Mouse (Mus musculus) forebrain, embryonic 10.5 days (tissue): ENCODE measurements around the gene Pga5. TPM values are rescaled to one million over a fixed set of nuclear protein-coding genes. Genes with fewer than 3 reads are reported as not detected.

Experiments
- DNase-seq: peaks from one replicate; pipeline ENCODE4 v3.0.0-alpha.2; 2017; ENCODE audit warnings: low spot score; ENCODE audit errors: extremely low spot score
- H3K27ac ChIP-seq: fragments of 300-500 bp; sonication (generic); 2 replicates; pipeline ENCODE4 v1.5.1; 2016; ENCODE audit warnings: mild to moderate bottlenecking
- H3K27me3 ChIP-seq: fragments of 300-500 bp; sonication (generic); 2 replicates; pipeline ENCODE4 v1.6.1; 2016; ENCODE audit warnings: mild to moderate bottlenecking; ENCODE audit not compliant: poor library complexity, severe bottlenecking
- H3K36me3 ChIP-seq: fragments of 300-500 bp; sonication (generic); replicated peaks from 2 replicates; pipeline ENCODE4 v1.6.1; 2016; ENCODE audit warnings: mild to moderate bottlenecking, moderate library complexity
- H3K4me1 ChIP-seq: fragments of 300-500 bp; sonication (generic); 2 replicates; pipeline ENCODE4 v1.6.1; 2016
- H3K4me3 ChIP-seq: fragments of 300-500 bp; sonication (generic); 2 replicates; pipeline ENCODE4 v1.5.1; 2016; ENCODE audit warnings: mild to moderate bottlenecking, moderate library complexity
- H3K9me3 ChIP-seq: fragments of 300-500 bp; sonication (generic); 2 replicates; pipeline ENCODE4 v1.6.1; 2016; ENCODE audit warnings: mild to moderate bottlenecking, moderate library complexity
- WGBS: fragments of 180-500 bp; shearing (Covaris S2); methylation state at CpG from one replicate; pipeline ENCODE4 v1.1.7; 2016; 5-methylcytosine and 5-hydroxymethylcytosine counted together
- polyA plus RNA-seq: library from polyadenylated mRNA; unstranded; fragments of >200 nt; fragmentation: Nextera tagmentation; extraction: Ambion mirVana; gene quantifications from 2 replicates; pipeline ENCODE4 v1.2.1, GENCODE M21; 2016

Gene Pga5
- polyA plus RNA-seq, 1 experiment from 2014 or later: not detected

DNA sequence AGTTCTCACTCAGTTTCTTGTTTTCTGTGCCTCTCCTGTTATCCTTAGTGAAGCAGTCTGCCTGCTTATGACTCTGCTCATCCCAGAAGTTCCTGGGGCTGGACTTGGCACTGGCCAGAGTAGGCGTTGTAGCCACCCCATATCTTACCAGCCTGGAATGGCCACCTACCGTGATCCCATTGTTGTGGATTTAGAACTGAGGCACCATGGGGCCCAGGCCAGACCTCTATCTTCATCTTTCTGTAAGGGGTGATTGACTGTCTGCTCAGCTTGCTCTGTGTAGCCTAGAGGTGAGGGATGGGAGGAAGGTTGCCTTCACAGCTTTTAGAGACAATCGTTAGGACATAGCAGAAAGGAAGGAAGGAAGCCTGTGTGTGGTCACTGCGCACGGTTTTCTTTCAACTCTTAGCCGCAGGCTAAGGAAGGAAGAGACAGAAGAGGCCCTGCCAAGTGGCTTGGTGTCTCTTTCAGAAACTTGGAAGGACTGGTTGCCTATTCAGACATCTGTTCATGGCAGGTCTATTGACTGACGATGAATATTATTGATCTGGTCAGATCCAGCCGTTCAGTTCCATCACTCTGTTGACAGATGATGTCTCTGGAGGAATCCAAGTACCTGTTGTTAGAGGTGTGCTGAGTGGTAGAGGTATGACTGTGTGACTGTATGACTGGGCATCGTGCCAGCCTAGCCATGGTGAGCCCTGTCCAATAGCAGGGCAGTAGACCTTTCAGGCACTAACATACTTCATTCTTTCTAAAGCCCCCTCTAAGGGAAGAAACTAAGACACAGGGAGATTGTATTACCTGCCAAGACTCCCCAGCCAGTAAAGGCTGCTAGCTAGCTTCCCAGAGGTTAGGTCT, 20.5 kb upstream of the Pga5 start:
- Histone ChIP-seq H3K27me3 (no peaks in the 10 kb centered on the region), H3K36me3 (no peaks in the 10 kb centered on the region), H3K9me3 (no peaks in the 10 kb centered on the region), H3K4me1 (peaks cover 65% of the 10 kb centered on the region), H3K27ac (peak overlapping the region; percentile 40), H3K4me3 (no peak overlapping the region)
- 80% methylated on average over 9 of the region's 9 CpGs for WGBS
- no peak for DNase-seq

GRCm38 (mm10) chr19:10695801-10696200, 17.9 kb upstream of the Pga5 start:
- no peak for DNase-seq
- H3K9me3 ChIP-seq: no peaks in the 10 kb centered on the region
- peak overlapping the region; percentile 71 for H3K27ac ChIP-seq
- peaks cover 53% of the 10 kb centered on the region for H3K4me1 ChIP-seq
- no peaks in the 10 kb centered on the region for H3K27me3 ChIP-seq
- H3K4me3 ChIP-seq: no peak overlapping the region
- H3K36me3 ChIP-seq: no peaks in the 10 kb centered on the region
- WGBS: 33% methylated on average over 7 of the region's 7 CpGs

DNA sequence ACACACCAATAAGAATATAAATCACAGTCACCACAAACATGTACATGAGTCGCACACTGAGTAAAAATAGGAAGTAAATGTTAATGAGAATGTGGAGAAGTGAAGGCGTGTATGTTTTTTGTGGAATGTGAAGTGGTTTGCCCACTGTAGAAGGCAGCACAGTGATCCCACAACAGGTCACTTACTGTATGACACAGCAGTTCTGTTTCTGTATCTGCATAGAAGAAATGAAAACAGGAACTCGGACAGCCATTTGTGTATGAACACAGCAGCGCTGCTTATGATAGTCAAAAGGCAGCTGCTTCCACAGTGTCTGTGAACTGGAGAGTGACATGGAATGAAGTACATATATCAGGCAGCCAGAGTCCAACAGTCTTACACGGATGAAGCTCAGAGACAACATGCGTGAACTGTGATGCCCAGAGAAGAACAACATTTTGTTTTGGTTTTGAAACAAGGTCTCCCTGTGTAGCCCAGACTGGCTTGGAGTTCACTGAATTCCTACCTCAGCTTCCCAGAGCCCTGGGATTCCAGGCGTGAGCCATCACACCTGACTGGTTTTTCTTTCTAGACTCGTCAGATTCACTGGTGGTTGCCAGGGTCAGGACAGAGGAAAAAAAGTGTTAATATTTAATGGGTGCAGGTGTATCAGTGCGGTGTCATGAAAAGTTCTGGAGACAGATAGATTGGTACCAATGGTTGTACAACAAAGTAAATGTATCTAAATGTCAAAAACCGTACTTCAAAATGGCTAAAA, 16.2 kb upstream of the Pga5 start:
- DNase-seq: no peak
- Histone ChIP-seq H3K4me3 (no peak overlapping the region), H3K36me3 (no peaks in the 10 kb centered on the region), H3K4me1 (peaks cover 53% of the 10 kb centered on the region), H3K9me3 (no peaks in the 10 kb centered on the region), H3K27me3 (no peaks in the 10 kb centered on the region), H3K27ac (no peak overlapping the region)
- 91% methylated on average over 10 of the region's 10 CpGs for WGBS

- Histone ChIP-seq H3K27me3 (no peaks in the 10 kb centered on the region), H3K9me3 (no peaks in the 10 kb centered on the region), H3K36me3 (no peaks in the 10 kb centered on the region), H3K4me3 (no peak overlapping the region), H3K27ac (no peak overlapping the region), H3K4me1 (peaks cover 46% of the 10 kb centered on the region)
- DNase-seq: no peak
- WGBS: 90% methylated on average over 4 of the region's 4 CpGs
Measured at GRCm38 (mm10) chr19:10692361-10692760, 14.5 kb upstream of the Pga5 start.

DNA sequence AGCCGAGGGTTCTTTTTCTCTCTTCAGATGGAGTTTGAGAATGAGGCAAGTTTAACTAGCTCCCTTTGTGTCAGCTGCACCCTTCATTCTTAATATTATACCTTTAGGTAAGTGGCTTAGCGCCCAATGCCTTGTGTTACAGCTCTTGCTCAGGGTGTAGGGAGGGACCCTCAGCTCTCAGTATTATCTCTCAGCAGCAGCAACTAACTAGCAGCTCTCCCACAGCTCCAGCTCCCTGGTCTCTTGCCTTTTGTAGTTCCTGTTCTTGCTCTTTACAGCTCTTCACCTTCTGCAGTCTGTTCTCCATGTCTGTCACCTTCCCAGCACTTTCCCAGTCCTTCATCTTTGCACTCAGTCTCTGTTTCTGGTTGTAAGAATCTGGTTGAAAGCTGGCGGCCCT, 13.8 kb upstream of the Pga5 start:
- Histone ChIP-seq H3K4me1 (peaks cover 42% of the 10 kb centered on the region), H3K27me3 (no peaks in the 10 kb centered on the region), H3K36me3 (no peaks in the 10 kb centered on the region), H3K4me3 (no peak overlapping the region), H3K9me3 (no peaks in the 10 kb centered on the region), H3K27ac (no peak overlapping the region)
- WGBS: 73% methylated on average over 3 of the region's 3 CpGs
- DNase-seq: no peak

- no peak overlapping the region for H3K4me3 ChIP-seq
- WGBS: 94% methylated on average over 4 of the region's 4 CpGs
- DNase-seq: no peak
- H3K9me3 ChIP-seq: no peaks in the 10 kb centered on the region
- H3K4me1 ChIP-seq: peaks cover 39% of the 10 kb centered on the region
- no peaks in the 10 kb centered on the region for H3K27me3 ChIP-seq
- no peak overlapping the region for H3K27ac ChIP-seq
- no peaks in the 10 kb centered on the region for H3K36me3 ChIP-seq
Measured at GRCm38 (mm10) chr19:10691121-10691520, 13.2 kb upstream of the Pga5 start.

DNA sequence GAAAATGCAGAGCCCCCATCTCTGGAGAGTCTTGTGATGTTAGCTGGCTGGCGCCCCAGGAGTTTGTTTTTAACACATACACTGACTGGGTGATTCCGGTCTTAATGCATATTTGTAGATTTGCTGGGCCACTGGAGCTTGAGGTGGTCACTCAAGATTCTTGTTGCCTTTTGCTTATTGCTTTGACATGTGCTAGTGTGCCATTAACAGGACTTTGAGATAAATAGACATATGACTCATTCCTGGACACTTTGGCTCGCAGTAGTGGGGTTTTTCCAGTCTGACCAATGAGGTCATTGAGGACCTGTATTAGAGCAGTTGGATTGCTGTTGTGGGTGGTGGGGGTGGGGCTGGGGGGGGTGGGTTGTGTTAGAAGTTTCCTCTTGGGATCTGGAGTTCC, 12.5 kb upstream of the Pga5 start:
- H3K36me3 ChIP-seq: no peaks in the 10 kb centered on the region
- no peak for DNase-seq
- WGBS: 91% methylated on average over 3 of the region's 3 CpGs
- H3K9me3 ChIP-seq: no peaks in the 10 kb centered on the region
- H3K4me3 ChIP-seq: peak overlapping the region; percentile 71; the same call in 1 of the 2 replicates
- no peak overlapping the region for H3K27ac ChIP-seq
- no peaks in the 10 kb centered on the region for H3K27me3 ChIP-seq
- H3K4me1 ChIP-seq: peaks cover 31% of the 10 kb centered on the region

DNA sequence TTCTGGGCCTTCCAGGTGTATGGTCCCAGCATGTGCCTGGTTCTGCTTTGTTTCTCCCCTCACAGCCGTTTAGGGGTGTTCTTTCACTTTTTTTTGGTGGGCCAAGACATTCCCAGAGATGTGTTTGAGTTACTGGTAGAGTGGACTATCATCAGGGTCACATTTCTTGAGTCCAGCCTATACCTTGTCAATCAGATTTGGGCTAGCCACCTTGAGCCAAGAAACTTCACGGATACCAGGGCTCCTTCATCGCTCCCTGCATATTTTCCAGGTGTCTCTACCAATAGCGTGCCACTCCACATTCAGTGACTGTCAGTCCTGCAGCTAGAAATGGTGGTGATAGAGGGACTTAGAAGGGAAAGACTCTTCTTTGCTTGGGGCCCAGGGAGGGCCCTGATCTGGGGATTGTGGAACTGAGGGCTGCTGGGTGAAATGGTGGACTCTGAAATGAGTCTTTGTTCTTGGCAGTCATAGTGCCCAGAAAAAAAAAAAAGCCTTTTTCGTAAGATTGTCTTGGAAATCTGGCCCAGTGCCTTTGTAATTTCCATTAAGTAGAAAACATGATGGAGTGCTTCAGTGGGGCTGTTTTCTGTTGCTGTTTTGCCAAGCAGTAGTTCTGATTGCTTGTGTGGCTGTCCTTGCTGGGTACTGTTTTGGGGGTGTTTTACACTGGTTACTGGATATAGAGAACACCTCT, 11.7 kb upstream of the Pga5 start:
- no peak for DNase-seq
- H3K27me3 ChIP-seq: no peaks in the 10 kb centered on the region
- H3K27ac ChIP-seq: peak overlapping the region; percentile 96
- H3K4me1 ChIP-seq: peaks cover 28% of the 10 kb centered on the region
- 71% methylated on average over 5 of the region's 5 CpGs for WGBS
- no peaks in the 10 kb centered on the region for H3K9me3 ChIP-seq
- H3K4me3 ChIP-seq: peak overlapping the region; percentile 71
- no peaks in the 10 kb centered on the region for H3K36me3 ChIP-seq

DNA sequence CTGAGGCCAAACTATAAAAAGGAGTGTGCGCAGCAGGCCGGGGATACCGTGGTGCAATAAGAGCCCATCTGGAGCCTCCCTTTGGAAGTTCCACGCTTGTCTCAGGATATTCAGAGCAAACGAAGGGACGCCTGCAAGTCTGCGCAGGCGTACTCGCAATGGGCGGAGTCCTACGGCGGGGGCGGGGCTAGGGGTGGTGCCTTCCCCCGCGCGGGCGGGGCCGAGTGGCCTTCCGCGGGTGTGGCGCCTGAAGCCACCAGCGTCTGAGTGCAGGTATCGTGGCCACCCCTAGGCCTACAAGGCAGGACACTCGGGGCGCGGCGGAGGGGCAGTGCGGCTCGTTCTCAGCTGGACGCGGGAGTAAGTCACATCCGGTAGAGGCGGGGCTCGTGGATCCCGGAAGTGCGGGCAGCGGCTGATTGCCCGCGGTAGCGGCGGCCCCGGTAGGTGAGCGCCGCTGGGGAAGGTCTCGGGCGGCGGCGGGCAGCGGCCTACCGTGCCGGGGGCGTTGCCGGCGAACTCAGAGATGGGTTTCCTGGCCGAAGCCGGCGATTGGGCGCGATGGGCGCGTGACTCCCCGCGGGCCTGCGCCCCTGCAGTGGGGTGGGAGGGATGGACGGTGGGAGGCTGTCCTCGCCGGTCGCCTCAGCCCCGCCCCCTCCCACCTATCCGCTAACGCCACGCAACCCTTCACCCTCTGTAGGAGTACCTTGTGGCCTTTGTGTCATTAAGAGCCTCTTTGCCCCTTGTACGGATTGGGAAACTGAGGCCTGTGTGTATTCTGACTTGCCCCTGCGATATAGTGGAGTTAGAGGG, 10.9 kb upstream of the Pga5 start, which contains the start of gene Vps37c:
Gene Vps37c, plus strand, starts transcription at position 199 of the 816 bp plus-strand sequence.
- Histone ChIP-seq H3K27me3 (no peaks in the 10 kb centered on the region), H3K4me1 (peaks cover 28% of the 10 kb centered on the region), H3K9me3 (no peaks in the 10 kb centered on the region), H3K36me3 (no peaks in the 10 kb centered on the region), H3K27ac (peak within 1 kb of the TSS; percentile 96), H3K4me3 (peak within 1 kb of the TSS; percentile 71)
- under 1% methylated on average over 73 of the region's 74 CpGs for WGBS
- DNase-seq: peak; percentile 93

GRCm38 (mm10) chr19:10685727-10686126, 7.9 kb upstream of the Pga5 start:
- Histone ChIP-seq H3K4me1 (peaks cover 26% of the 10 kb centered on the region), H3K27me3 (no peaks in the 10 kb centered on the region), H3K36me3 (no peaks in the 10 kb centered on the region), H3K4me3 (no peak overlapping the region), H3K9me3 (no peaks in the 10 kb centered on the region), H3K27ac (no peak overlapping the region)
- WGBS: 79% methylated on average over 2 of the region's 2 CpGs
- DNase-seq: no peak

DNA sequence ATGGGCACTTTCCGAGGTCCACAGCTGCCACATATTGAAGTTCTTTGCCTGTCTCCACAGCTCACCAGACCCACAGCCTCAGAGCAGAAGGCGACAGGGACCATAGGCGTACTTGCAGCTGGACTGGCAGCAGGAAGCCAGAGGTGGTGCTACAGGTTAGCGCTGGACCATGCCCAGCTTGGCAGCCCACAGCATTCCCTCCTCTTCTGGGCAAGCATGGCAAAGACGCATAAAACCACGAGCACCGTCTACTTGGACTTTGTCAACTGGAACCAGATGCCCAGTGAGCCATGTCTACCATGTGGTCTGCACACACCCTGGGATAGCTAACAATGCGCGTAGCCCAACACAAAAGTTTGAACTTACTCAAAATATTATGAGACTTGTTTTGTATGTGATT, 7.2 kb upstream of the Pga5 start:
- no peak overlapping the region for H3K4me3 ChIP-seq
- no peaks in the 10 kb centered on the region for H3K36me3 ChIP-seq
- no peaks in the 10 kb centered on the region for H3K27me3 ChIP-seq
- H3K27ac ChIP-seq: no peak overlapping the region
- no peaks in the 10 kb centered on the region for H3K9me3 ChIP-seq
- WGBS: 90% methylated on average over 9 of the region's 9 CpGs
- H3K4me1 ChIP-seq: peaks cover 20% of the 10 kb centered on the region
- no peak for DNase-seq

DNA sequence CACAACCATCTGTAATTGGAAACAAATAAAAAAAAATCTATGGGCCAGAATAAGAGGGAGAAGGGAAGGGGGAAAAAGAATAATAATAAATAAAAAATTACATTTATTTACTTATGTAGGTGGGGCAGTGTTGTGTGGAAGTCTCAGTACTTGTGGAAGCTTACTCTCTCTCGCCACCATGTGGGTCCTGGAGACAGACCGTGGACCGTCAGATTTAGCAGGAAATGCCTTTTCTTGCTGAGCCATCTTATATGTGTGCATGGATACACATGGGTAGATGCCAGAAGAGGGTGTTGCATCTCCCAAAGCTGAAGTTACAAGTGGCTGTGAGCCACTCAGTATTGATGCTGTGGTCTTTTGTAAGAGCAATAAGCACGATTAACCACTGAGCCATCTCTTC, 3.7 kb upstream of the Pga5 start:
- H3K36me3 ChIP-seq: no peaks in the 10 kb centered on the region
- no peaks in the 10 kb centered on the region for H3K27me3 ChIP-seq
- H3K27ac ChIP-seq: no peak overlapping the region
- DNase-seq: no peak
- 76% methylated on average over 4 of the region's 4 CpGs for WGBS
- no peak overlapping the region for H3K4me3 ChIP-seq
- no peaks in the 10 kb centered on the region for H3K4me1 ChIP-seq
- no peaks in the 10 kb centered on the region for H3K9me3 ChIP-seq
